Mouse (Mus musculus) C2C12 (cell line): ENCODE data around the gene Cox7a1.

ENCODE experiments used
- CEBPB ChIP-seq: IDR thresholded peaks from one replicate; pipeline ENCODE4 v1.6.1; 2011; ENCODE audit warnings: low read depth, mild to moderate bottlenecking, control low read depth, moderate library complexity
- CTCF ChIP-seq: IDR thresholded peaks from one replicate; pipeline ENCODE4 v1.5.1; 2011; ENCODE audit not compliant: control insufficient read depth, insufficient read depth, insufficient read length
- MAX ChIP-seq: IDR thresholded peaks from one replicate; pipeline ENCODE4 v1.6.1; 2011; ENCODE audit warnings: mild to moderate bottlenecking, control low read depth
- MYOD1 ChIP-seq: IDR thresholded peaks from one replicate; pipeline ENCODE4 v1.6.1; 2011; ENCODE audit warnings: low read depth; ENCODE audit not compliant: control insufficient read depth, insufficient read length
- MYOG ChIP-seq: IDR thresholded peaks from one replicate; pipeline ENCODE4 v1.6.1; 2011; ENCODE audit not compliant: control insufficient read depth, insufficient read length; ENCODE audit errors: extremely low read depth
- USF1 ChIP-seq: IDR thresholded peaks from one replicate; pipeline ENCODE4 v1.6.1; 2011; ENCODE audit warnings: low read depth, mild to moderate bottlenecking, control low read depth, moderate library complexity

GRCm38 (mm10) chr7:30198481-30198971, 14.6 kb downstream of the Cox7a1 start, which contains the start of gene Capns1:
- TF ChIP-seq CTCF (peak; percentile 70), MYOD1 (peak; percentile 88), MAX (no peak), CEBPB (no peak), MYOG (no peak), USF1 (no peak)
